Mouse (Mus musculus): Measurements from ENCODE around the gene Slc5a10. TPM values are rescaled to one million over a fixed set of nuclear protein-coding genes. Genes with fewer than 3 reads are reported as not detected.
"Not testable (repeated sequence)": the region's sequence is repeated elsewhere in the genome, so short reads cannot be mapped to it uniquely, and the experiment has no call there.

Gene Slc5a10
- polyA plus RNA-seq, 1 experiment, result not detected

DNA sequence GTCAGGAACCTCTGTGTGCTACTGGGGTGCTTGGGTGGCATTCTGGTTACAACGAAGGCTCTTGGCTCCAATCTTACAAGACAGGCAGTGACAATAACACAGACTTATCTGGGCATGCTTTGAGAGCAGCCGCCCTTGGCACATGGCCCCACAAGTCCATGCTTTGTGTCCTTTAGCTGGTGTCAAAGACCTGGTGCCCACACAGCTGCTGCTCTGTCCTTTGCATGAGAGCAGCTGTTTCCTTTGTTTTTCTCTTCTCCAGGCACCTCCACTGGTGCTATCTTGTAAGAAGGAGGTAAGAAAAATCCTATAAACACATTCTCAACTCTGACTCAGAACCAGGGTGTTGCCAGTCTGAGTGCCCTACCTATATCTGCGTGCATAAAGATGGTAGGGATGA lies 82.8 kb downstream of the Slc5a10 start:
- 34% methylated on average over 3 of the region's 3 CpGs for WGBS
- no peak overlapping the region for H3K27ac ChIP-seq (ENCODE audit: insufficient read depth, low read depth, low read length)
- TF ChIP-seq CTCF (IDR thresholded peaks at IDR 0.05; ENCODE audit: extremely low read depth, insufficient read length, insufficient replicate concordance, low read depth, low read length), result 0 out of 2 replicates have a peak, but pooled peaks have one; percentile 17
- no peak for TF ChIP-seq POLR2A (IDR thresholded peaks at IDR 0.05; ENCODE audit: low read depth, low read length)
- no peaks in the 10 kb centered on the region for H3K36me3 ChIP-seq (ENCODE audit: control insufficient read depth, insufficient read depth, low read length)
- H3K27me3 ChIP-seq (ENCODE audit: control insufficient read depth, insufficient read depth, low read length), result no peaks in the 10 kb centered on the region
- peaks cover 30% of the 10 kb centered on the region for H3K4me1 ChIP-seq (ENCODE audit: control insufficient read depth, insufficient read depth, insufficient read length, low read length)
- H3K4me3 ChIP-seq (ENCODE audit: low read depth, low read length), result no peak overlapping the region

DNA sequence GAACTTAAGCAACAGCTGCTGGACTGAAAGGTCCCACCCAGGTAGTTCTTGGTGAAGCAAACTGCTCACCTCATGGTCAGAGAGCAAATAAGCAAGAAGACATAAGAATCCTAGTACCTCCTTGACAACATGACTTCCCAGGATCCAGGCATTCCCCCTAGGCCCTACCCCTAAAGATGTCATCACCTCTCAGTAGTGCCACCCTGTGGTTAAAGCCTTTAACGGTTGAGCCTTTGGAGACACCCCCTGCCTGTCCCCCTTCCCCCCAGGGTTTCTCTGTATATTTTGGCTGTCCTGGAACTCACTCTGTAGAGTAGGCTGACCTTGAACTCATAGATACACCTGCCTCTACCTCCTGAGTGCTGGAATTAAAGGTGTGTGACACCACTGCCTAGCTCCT lies 83.2 kb downstream of the Slc5a10 start:
- H3K27me3 ChIP-seq (ENCODE audit: control insufficient read depth, insufficient read depth, low read length), result no peaks in the 10 kb centered on the region
- 71% methylated on average over 1 of the region's 1 CpGs for WGBS
- H3K4me3 ChIP-seq (ENCODE audit: low read depth, low read length), result no peak overlapping the region
- TF ChIP-seq POLR2A (IDR thresholded peaks at IDR 0.05; ENCODE audit: low read depth, low read length) (no peak), CTCF (IDR thresholded peaks at IDR 0.05; ENCODE audit: extremely low read depth, insufficient read length, insufficient replicate concordance, low read depth, low read length) (no peak)
- no peaks in the 10 kb centered on the region for H3K36me3 ChIP-seq (ENCODE audit: control insufficient read depth, insufficient read depth, low read length)
- H3K27ac ChIP-seq (ENCODE audit: insufficient read depth, low read depth, low read length), result no peak overlapping the region
- H3K4me1 ChIP-seq (ENCODE audit: control insufficient read depth, insufficient read depth, insufficient read length, low read length), result peaks cover 26% of the 10 kb centered on the region

DNA sequence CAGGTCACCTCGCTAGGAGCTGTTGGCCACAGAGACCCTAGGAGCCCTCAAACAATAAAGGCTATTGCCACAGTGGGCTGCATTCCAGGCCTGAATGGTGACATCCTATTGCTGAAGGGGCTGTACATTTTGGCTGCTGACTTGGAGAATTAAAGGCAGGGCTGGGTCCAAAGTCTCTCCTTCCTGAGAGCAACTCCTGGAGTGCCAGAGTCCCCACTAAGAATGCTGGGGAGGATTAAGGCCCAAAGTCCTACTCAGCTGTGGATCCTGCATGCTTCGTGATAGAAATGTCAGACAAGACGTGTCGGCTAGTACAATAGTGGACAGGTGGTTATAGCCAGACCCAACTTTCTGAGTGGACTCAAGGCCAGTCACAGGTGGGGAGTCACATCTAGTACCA lies 84.3 kb downstream of the Slc5a10 start:
- H3K36me3 ChIP-seq (ENCODE audit: control insufficient read depth, insufficient read depth, low read length); H3K27me3 ChIP-seq (ENCODE audit: control insufficient read depth, insufficient read depth, low read length); H3K4me3 ChIP-seq (ENCODE audit: low read depth, low read length); H3K27ac ChIP-seq (ENCODE audit: insufficient read depth, low read depth, low read length): not testable (repeated sequence)
- WGBS, result 29% methylated on average over 3 of the region's 4 CpGs
- H3K4me1 ChIP-seq (ENCODE audit: control insufficient read depth, insufficient read depth, insufficient read length, low read length), result peaks cover 16% of the 10 kb centered on the region

DNA sequence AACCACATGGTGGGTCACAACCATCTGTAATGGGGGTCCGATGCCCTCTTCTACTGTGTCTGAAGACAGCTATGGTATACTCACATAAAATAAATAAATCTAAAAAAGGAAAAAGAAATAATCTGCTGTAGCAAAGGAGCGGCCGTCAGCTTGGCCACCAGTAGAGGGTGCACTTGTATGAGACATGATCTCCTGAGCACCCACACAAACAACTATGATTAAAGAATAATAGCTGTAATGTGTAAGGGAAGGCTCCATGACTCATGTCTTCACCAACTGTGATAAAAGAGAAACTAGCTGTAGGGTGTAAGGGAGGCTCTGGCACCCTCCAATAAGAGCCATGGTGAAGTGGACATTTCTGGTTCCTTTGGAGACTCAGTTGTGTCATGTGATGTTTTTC lies 91.0 kb downstream of the Slc5a10 start:
- Histone ChIP-seq H3K4me1 (ENCODE audit: control insufficient read depth, insufficient read depth, insufficient read length, low read length) (no peaks in the 10 kb centered on the region), H3K4me3 (ENCODE audit: low read depth, low read length) (no peak overlapping the region), H3K36me3 (ENCODE audit: control insufficient read depth, insufficient read depth, low read length) (no peaks in the 10 kb centered on the region), H3K27ac (ENCODE audit: insufficient read depth, low read depth, low read length) (no peak overlapping the region), H3K27me3 (ENCODE audit: control insufficient read depth, insufficient read depth, low read length) (no peaks in the 10 kb centered on the region)
- TF ChIP-seq POLR2A (IDR thresholded peaks at IDR 0.05; ENCODE audit: low read depth, low read length) (no peak), CTCF (IDR thresholded peaks at IDR 0.05; ENCODE audit: extremely low read depth, insufficient read length, insufficient replicate concordance, low read depth, low read length) (peak; percentile 71; the same call in 1 of the 2 replicates)
- WGBS, result 55% methylated on average over 3 of the region's 3 CpGs

DNA sequence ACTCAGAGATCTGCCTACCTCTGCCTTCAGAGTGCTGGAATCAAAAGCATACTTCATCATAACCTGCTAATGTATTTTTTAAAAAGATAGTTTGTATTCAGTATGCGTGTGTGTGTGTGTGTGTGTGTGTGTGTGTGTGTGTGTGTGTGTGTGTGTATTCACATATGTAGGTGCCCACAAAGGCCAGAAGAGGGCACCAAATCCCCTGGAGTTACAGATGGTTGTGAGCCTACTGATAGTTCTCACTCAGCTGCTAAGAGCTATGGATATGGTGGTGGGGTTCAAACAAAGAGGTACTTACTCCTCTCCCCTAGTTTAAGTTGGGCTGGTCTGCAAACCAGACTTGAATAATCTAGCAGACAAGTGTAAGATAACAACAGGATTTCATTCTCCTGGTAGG lies 94.1 kb downstream of the Slc5a10 start:
- H3K4me3 ChIP-seq (ENCODE audit: low read depth, low read length), result no peak overlapping the region
- TF ChIP-seq CTCF (IDR thresholded peaks at IDR 0.05; ENCODE audit: extremely low read depth, insufficient read length, insufficient replicate concordance, low read depth, low read length) (no peak), POLR2A (IDR thresholded peaks at IDR 0.05; ENCODE audit: low read depth, low read length) (no peak)
- WGBS, result 75% methylated on average over 1 of the region's 1 CpGs
- H3K27me3 ChIP-seq (ENCODE audit: control insufficient read depth, insufficient read depth, low read length), result no peaks in the 10 kb centered on the region
- H3K36me3 ChIP-seq (ENCODE audit: control insufficient read depth, insufficient read depth, low read length), result no peaks in the 10 kb centered on the region
- H3K27ac ChIP-seq (ENCODE audit: insufficient read depth, low read depth, low read length), result no peak overlapping the region
- H3K4me1 ChIP-seq (ENCODE audit: control insufficient read depth, insufficient read depth, insufficient read length, low read length), result no peaks in the 10 kb centered on the region

DNA sequence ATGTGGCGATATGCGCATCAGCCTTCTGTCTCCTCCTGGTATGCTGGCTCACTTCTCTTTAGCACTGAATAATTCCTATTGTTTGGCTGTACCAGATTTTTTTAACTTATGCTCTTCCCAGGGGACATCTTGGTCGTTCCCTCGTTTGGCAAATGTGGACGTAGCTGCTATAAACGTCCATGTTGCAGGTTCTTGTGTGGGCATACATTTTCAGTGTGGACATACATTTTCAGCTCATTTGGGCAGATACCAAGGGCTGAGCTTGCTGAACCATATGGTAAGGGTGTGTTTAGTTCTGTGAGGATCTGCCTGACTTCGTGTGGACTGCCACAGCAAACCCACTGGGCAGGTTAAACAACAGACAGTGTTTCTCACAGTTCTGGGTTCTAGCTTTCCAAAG lies 95.5 kb downstream of the Slc5a10 start:
- no peak for TF ChIP-seq POLR2A (IDR thresholded peaks at IDR 0.05; ENCODE audit: low read depth, low read length)
- TF ChIP-seq CTCF (IDR thresholded peaks at IDR 0.05; ENCODE audit: extremely low read depth, insufficient read length, insufficient replicate concordance, low read depth, low read length), result no peak
- WGBS, result 76% methylated on average over 7 of the region's 7 CpGs
- H3K27me3 ChIP-seq (ENCODE audit: control insufficient read depth, insufficient read depth, low read length), result no peaks in the 10 kb centered on the region
- H3K36me3 ChIP-seq (ENCODE audit: control insufficient read depth, insufficient read depth, low read length), result no peaks in the 10 kb centered on the region
- no peak overlapping the region for H3K4me3 ChIP-seq (ENCODE audit: low read depth, low read length)
- no peaks in the 10 kb centered on the region for H3K4me1 ChIP-seq (ENCODE audit: control insufficient read depth, insufficient read depth, insufficient read length, low read length)
- no peak overlapping the region for H3K27ac ChIP-seq (ENCODE audit: insufficient read depth, low read depth, low read length)

Other genes with a start within 250 kb of the Slc5a10 start
- gene Mfap4, start 235.4 kb downstream of the Slc5a10 start, polyA plus RNA-seq (2012; rRNA removed), result 27.6 and 43.0 TPM in 2 replicates
- 7.8 and 16.6 TPM in 2 replicates for gene Mapk7, start 226.4 kb downstream of the Slc5a10 start, polyA plus RNA-seq (2012; rRNA removed)
- gene B9d1, start 215.7 kb downstream of the Slc5a10 start, polyA plus RNA-seq (2012; rRNA removed), result 9.4 and 11.8 TPM in 2 replicates
- gene Epn2, start 141.1 kb downstream of the Slc5a10 start, polyA plus RNA-seq (2012; rRNA removed), result 4.2 and 7.9 TPM in 2 replicates
- gene Grap, start 67.6 kb downstream of the Slc5a10 start, polyA plus RNA-seq (2012; rRNA removed), result 3.4 and 7.7 TPM in 2 replicates
- gene Fam83g, start 36.7 kb downstream of the Slc5a10 start, polyA plus RNA-seq (2012; rRNA removed), result 15.8 and 33.8 TPM in 2 replicates
- gene Prpsap2, start 41.3 kb upstream of the Slc5a10 start, polyA plus RNA-seq (2012; rRNA removed), result 3.0 and 6.4 TPM in 2 replicates
- 15.1 and 34.2 TPM in 2 replicates for gene Ulk2, start 134.2 kb upstream of the Slc5a10 start, polyA plus RNA-seq (2012; rRNA removed)
- 2.4 and 5.2 TPM in 2 replicates for gene Akap10, start 209.4 kb upstream of the Slc5a10 start, polyA plus RNA-seq (2012; rRNA removed)
- gene Specc1, start 235.9 kb upstream of the Slc5a10 start, polyA plus RNA-seq (2012; rRNA removed), result 6.4 and 10.2 TPM in 2 replicates

All from small intestine, adult 2 months (tissue).